Mouse (Mus musculus) E14TG2a.4 (cell line): ENCODE measurements around the gene Sel1l3.

Experiments
- CTCF ChIP-seq: conservative IDR thresholded peaks from 2 replicates; pipeline ENCODE4 v1.5.1; 2014; ENCODE audit warnings: low read length
- NANOG ChIP-seq: IDR thresholded peaks from 2 replicates; pipeline ENCODE4 v1.6.1; 2014; ENCODE audit warnings: borderline replicate concordance, low read length, mixed read lengths
- POU5F1 ChIP-seq: IDR thresholded peaks from 2 replicates; pipeline ENCODE4 v1.6.1; 2014; ENCODE audit warnings: low read length, borderline replicate concordance

GRCm38 (mm10) chr5:53248499-53248898, 34.8 kb upstream of the Sel1l3 start:
- TF ChIP-seq POU5F1 (no peak), CTCF (no peak), NANOG (no peak)
